Mouse (Mus musculus) thymus, postnatal 25 days (tissue): ENCODE measurements around the gene Heph.
"Not testable (repeated sequence)": the region's sequence is repeated elsewhere in the genome, so short reads cannot be mapped to it uniquely, and the experiment has no call there.

Source experiments
- DNase-seq: peaks from one replicate; pipeline ENCODE4 v3.0.0; 2022

The Heph gene

DNA sequence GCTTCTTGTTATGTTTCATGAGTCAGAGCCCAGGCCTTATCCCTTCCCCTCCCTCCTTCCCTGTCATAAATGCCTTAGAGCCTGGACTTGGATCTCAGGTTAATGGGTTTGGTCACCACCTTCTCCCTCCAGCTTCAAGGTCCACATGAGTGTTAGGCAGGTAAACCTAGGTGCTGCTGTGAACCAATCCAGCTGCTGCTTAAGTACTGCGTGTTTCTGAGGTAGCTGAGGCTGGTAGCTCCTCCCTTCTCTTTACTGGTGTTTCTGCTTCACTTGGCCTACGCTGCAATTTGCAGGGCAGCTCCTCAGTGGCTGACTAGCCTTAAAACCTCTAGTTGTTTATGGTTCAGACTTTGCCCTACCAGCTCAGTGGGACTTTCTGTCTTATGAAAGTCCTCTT lies at the start of gene Heph:
TSS of gene Heph (plus strand) at position 211 of the 400 bp plus-strand sequence.
- DNase-seq, result no peak

DNA sequence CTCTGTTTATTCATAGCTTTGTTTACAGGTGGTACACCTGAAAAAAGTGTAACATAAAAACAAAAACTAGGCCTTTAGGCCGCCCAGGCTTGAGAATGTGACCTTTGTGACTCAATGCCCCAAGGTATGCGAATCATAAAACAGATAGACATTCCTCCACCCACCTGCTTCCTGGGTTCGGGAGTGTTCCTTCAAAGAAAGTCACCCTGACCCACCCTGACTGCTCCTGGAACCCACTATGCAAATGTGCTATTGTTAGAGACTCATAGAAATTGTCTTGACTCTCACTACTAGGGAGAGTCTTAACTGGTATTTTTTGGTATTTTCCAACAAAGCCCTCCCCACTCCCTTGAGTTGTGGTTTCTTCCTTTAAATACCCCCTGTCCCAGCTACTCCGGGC lies 39.8 kb upstream of the Heph start:
- not testable (repeated sequence) for DNase-seq

- no peak for DNase-seq
Measured at GRCm38 (mm10) chrX:96416970-96417369, 38.2 kb upstream of the Heph start.

GRCm38 (mm10) chrX:96417733-96418132 lies 37.4 kb upstream of the Heph start:
- DNase-seq, result no peak

DNA sequence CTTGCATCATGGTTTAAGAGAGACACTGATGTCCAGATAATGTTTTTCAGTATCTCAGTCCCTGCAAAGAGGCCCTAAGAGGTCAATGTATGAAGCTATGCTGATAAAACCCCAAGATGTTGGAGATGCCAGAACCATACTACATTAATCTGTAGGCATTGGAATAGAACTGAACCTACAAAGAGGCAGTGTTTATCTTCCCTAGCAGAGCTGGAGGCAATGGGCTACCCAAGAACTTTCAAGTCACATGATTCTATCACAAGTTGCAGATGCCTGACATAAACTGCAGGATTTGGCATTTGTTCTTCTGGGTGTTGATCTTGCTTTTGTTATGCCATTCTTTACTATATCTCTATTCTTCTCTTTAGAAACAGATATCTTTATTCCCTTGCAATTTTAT lies 35.8 kb upstream of the Heph start:
- no peak for DNase-seq

GRCm38 (mm10) chrX:96456201-96456963 lies 1.2 kb downstream of the Heph start, which contains the start of gene Hsf3:
TSS of gene Hsf3 (minus strand) at chrX:96456294.
- no peak for DNase-seq

- DNase-seq, result no peak
Measured at GRCm38 (mm10) chrX:96501580-96501979, 46.4 kb downstream of the Heph start.
